Mouse (Mus musculus) limb, embryonic 10.5 days (tissue): ENCODE data around the gene Dnajc4. TPM values are rescaled to one million over a fixed set of nuclear protein-coding genes. Genes with fewer than 3 reads are reported as not detected.

Experiments
- DNase-seq: peaks from one replicate; pipeline ENCODE4 v3.0.0-alpha.2; 2017; ENCODE audit warnings: low spot score
- H3K27ac ChIP-seq: fragments of 300-500 bp; sonication (generic); 2 replicates; pipeline ENCODE4 v1.5.1; 2016; ENCODE audit warnings: mild to moderate bottlenecking
- H3K27me3 ChIP-seq: fragments of 300-500 bp; sonication (generic); 2 replicates; pipeline ENCODE4 v1.6.1; 2016; ENCODE audit warnings: low read depth, mild to moderate bottlenecking; ENCODE audit not compliant: poor library complexity, severe bottlenecking
- H3K36me3 ChIP-seq: fragments of 300-500 bp; sonication (generic); 2 replicates; pipeline ENCODE4 v1.6.1; 2016; ENCODE audit warnings: mild to moderate bottlenecking, moderate library complexity
- H3K4me1 ChIP-seq: fragments of 300-500 bp; sonication (generic); 2 replicates; pipeline ENCODE4 v1.6.1; 2016
- H3K4me3 ChIP-seq: fragments of 300-500 bp; sonication (generic); 2 replicates; pipeline ENCODE4 v1.5.1; 2016; ENCODE audit warnings: mild to moderate bottlenecking, moderate library complexity
- H3K9me3 ChIP-seq: fragments of 300-500 bp; sonication (generic); replicated peaks from 2 replicates; pipeline ENCODE4 v1.6.1; 2016; ENCODE audit warnings: mild to moderate bottlenecking
- WGBS: fragments of 180-500 bp; shearing (Covaris S2); methylation state at CpG from one replicate; pipeline ENCODE4 v1.1.7; 2016; 5-methylcytosine and 5-hydroxymethylcytosine counted together
- polyA plus RNA-seq: library from polyadenylated mRNA; unstranded; fragments of >200 nt; fragmentation: Nextera tagmentation; extraction: Ambion mirVana; gene quantifications from 2 replicates; pipeline ENCODE4 v1.2.1, GENCODE M21; 2016

The Dnajc4 gene
- polyA plus RNA-seq, 1 experiment from 2014 or later = 19.4 TPM

- DNase-seq = no peak
- Histone ChIP-seq H3K36me3 (peaks cover 51% of the 10 kb centered on the region), H3K4me3 (peak overlapping the region; percentile 65), H3K9me3 (no peaks in the 10 kb centered on the region), H3K4me1 (peaks cover 51% of the 10 kb centered on the region), H3K27me3 (no peaks in the 10 kb centered on the region), H3K27ac (0 out of 2 replicates have a peak overlapping the region, but pooled peaks have one; percentile 19)
- WGBS = 54% methylated on average over 3 of the region's 3 CpGs
These were observed 13.8 kb downstream of the Dnajc4 start for GRCm38 (mm10) chr19:6978639-6978974.

- Histone ChIP-seq H3K36me3 (peaks cover 46% of the 10 kb centered on the region), H3K9me3 (no peaks in the 10 kb centered on the region), H3K4me1 (peaks cover 54% of the 10 kb centered on the region), H3K4me3 (peak overlapping the region; percentile 65), H3K27ac (0 out of 2 replicates have a peak overlapping the region, but pooled peaks have one; percentile 19), H3K27me3 (no peaks in the 10 kb centered on the region)
- whole genome bisulfite sequencing = 83% methylated on average over 13 of the region's 13 CpGs
- DNase-seq = no peak
These were observed 14.4 kb downstream of the Dnajc4 start for GRCm38 (mm10) chr19:6977759-6978638.

DNA sequence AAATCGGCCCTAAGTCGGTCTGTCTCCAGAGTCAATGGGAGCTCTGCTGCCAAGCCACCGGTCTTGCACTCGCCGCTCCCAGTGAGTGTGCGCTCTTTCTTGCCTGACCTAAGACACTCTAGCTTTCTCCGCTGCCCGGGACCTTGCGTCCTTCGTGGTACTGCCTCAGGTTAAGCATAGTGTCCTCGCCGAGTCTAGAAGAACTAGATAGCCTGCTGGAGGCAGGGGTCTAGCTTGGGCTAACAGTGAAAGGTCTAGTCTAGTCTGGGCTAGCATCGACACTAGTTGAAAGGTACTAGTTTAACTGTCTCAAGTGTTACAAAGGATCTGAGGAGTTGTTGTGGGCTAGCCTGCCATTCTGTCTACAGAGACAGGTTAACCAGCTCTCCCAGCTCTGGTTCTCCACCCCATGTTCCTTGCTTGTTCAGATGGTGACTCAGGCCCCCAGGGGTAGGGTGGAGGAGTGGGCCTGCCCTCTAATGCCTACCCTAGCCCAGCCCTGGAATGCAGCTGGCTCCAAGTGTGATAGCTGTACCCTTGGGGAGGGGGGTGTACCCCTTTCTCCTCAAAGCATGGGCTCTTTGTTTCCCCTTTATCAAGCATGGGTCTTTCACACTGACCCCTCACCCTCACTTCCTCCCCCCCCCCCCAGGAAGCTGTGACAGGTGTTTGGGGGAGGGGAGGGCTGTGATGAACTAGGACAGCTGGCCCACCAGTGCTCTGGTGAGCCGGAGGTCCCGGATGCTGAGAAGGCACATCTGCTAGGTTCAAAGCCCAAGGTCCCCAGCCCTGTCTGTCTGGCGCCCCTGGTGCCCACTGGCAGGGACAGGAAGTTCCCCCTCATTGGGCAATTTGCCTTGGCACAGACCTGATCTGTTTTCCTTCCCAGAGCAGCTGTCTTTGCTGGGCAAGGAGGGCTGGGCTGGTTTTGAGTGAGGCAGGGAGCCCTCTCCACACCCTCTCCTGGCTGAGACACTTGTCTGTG lies 16.5 kb downstream of the Dnajc4 start, which contains the start of gene Plcb3:
TSS of gene Plcb3 (minus strand) at position 934 of the 985 bp plus-strand sequence.
- H3K4me3 ChIP-seq = peak within 1 kb of the TSS; percentile 83
- peak; percentile 79 for DNase-seq
- H3K9me3 ChIP-seq = no peaks in the 10 kb centered on the region
- H3K27me3 ChIP-seq = 0 out of 2 replicates have a peak, but pooled peaks cover 2% of the 10 kb centered on the region
- WGBS = under 1% methylated on average over 16 of the region's 16 CpGs
- peaks cover 69% of the 10 kb centered on the region for H3K4me1 ChIP-seq
- peaks cover 31% of the 10 kb centered on the region for H3K36me3 ChIP-seq
- peak within 1 kb of the TSS; percentile 93 for H3K27ac ChIP-seq

DNA sequence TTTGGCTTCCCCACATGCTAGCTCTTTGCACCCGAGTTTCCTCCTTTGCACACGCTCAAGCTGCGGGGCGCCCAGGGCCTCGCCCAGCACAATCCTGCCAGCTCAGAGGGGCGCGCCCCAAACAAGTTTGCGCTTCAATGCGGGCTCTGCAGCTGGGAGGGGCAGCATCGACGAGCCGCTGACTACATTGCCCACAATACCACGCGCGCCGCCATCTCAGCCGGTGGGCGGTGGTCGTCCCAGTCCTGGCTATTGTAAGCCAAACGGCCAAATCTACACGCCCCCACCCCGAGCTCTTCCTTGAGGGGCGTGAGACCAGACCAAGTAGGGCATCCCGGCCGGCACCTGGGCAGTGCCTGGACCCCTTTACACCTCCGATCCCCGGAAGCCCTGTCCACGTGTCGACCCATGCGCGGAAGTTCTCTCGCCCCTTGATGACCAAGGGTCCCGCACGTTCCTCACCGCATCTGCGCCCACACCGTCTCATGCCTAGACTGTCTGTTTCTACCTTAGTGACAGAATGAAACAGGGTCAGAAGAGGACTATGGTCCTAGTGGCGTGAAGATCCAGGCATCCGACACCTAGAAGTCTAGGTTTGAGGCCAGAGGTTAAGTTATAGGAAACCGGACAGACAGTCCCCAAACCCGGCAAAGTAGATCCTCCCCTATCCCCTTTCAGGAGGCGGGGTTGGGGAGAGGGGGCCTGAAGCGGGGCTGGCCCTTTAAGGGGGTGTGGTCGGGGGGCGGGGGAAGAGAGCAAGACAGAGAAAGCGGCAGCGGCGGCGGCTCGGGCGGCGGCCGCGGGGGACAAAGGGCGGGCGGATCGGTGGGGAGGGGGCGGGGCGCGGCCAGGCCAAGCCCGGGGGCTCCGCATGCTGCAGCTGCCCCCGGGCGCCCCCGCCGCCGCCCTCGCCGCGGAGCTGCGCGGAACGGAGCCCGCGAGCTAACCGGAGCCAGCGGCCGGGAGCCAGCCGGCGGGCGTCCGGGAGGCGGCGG lies 17.9 kb downstream of the Dnajc4 start, which contains the start of gene Ppp1r14b:
TSS of gene Ppp1r14b (plus strand) at position 758 of the 995 bp plus-strand sequence.
- Histone ChIP-seq H3K4me3 (peak within 1 kb of the TSS; percentile 83), H3K27me3 (peaks cover 3% of the 10 kb centered on the region; the same call in 1 of the 2 replicates), H3K27ac (peak within 1 kb of the TSS; percentile 93), H3K36me3 (peaks cover 31% of the 10 kb centered on the region), H3K4me1 (peaks cover 78% of the 10 kb centered on the region), H3K9me3 (no peaks in the 10 kb centered on the region)
- DNase-seq = peak; percentile 94
- WGBS = 2% methylated on average over 83 of the region's 84 CpGs

DNA sequence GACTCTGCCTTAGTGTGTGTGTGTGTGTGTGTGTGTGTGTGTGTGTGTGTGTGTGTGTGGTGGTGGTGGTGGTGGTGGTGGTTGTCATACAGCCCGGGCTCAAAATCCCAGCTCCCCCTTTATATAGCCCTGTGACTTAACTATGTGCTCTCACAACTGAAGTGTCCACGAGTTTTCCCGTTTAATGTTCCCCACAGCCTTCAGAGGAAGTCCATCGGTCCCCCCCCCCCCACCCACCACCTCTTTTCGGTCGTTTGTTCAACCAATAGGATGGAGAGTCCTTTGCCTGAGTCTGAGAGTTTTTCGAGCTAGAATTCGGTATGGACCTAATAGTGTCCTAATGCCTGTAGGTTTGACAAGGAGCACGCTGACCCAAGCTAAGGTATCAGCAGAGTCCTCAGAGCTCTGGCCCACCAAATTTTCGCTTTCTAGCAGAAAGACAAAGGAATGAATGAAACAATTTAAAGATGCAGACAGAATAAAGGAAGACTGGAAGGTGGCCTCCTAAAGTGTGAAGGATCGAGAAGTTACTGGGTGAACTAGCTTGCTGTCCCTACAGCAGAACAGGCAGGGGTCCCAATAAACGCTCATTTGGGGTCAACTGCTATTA lies 18.7 kb downstream of the Dnajc4 start:
- Histone ChIP-seq H3K36me3 (peaks cover 28% of the 10 kb centered on the region), H3K27me3 (peaks cover 3% of the 10 kb centered on the region; the same call in 1 of the 2 replicates), H3K9me3 (no peaks in the 10 kb centered on the region), H3K27ac (peak overlapping the region; percentile 93), H3K4me1 (peaks cover 78% of the 10 kb centered on the region), H3K4me3 (peak overlapping the region; percentile 83)
- 31% methylated on average over 12 of the region's 12 CpGs for WGBS
- DNase-seq = no peak

- Histone ChIP-seq H3K4me1 (peaks cover 75% of the 10 kb centered on the region), H3K27ac (0 out of 2 replicates have a peak overlapping the region, but pooled peaks have one; percentile 37), H3K9me3 (no peaks in the 10 kb centered on the region), H3K4me3 (no peak overlapping the region; the same call in 1 of the 2 replicates), H3K27me3 (peaks cover 3% of the 10 kb centered on the region; the same call in 1 of the 2 replicates), H3K36me3 (peaks cover 14% of the 10 kb centered on the region)
- DNase-seq = no peak
- WGBS = 86% methylated on average over 13 of the region's 13 CpGs
These were observed 20.0 kb downstream of the Dnajc4 start for GRCm38 (mm10) chr19:6972247-6972917.

DNA sequence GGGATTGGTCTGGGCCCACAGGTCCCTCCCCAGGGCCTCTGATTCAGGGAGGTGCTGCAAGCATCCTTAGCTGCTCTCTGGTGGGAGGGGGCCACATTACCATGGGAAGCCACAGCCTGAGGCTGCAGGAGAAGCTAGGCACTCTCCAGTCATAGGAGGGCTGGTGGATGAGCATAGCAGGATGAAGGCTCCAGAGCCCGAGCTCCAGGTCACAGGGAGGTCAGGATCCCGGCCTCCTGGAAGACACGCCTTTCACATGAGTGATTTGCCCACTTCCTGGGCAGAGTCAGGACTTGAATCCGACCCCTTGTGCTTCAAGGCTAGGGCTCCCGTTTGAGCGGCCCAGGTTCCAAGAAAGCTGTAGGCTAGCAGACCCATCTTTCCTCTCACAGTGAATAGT lies 20.7 kb downstream of the Dnajc4 start:
- peak overlapping the region; percentile 37; the same call in 1 of the 2 replicates for H3K27ac ChIP-seq
- peaks cover 3% of the 10 kb centered on the region; the same call in 1 of the 2 replicates for H3K27me3 ChIP-seq
- 13% methylated on average over 6 of the region's 6 CpGs for WGBS
- peak overlapping the region; percentile 8; the same call in 1 of the 2 replicates for H3K4me3 ChIP-seq
- no peak for DNase-seq
- peaks cover 69% of the 10 kb centered on the region for H3K4me1 ChIP-seq
- no peaks in the 10 kb centered on the region for H3K9me3 ChIP-seq
- H3K36me3 ChIP-seq = peaks cover 8% of the 10 kb centered on the region

DNA sequence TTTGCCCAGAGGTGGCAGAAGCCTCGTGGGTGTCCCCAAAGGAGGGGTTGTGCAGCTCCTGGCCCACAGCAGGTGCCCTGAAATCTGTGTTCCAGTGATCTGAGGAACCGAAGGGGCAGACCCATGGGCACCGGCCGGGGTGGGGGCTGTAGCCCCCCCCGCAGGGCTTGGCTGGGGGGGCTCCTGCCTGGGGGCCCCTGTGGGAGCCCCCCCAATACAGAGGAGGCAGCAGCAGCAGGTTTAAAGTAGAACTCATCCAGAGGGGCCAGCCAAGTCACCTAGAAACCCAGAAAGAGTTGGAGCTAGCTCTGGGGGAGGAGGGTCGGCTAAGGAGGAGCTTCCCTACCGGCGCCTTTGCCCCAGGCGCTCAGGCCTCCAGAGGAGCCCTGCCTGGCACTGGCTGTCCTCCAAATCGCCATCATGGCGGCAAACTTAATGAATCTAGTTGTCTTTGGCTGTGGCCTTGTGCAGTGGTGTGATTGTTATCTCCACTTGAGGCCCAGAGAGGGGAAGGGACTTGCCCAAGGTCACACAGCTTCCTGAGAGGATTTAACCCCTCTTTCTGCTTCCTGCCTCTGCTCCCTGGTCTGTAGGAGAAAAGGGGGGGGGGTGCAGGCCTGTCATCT lies 21.8 kb downstream of the Dnajc4 start:
- H3K27ac ChIP-seq = peak overlapping the region; percentile 87
- H3K9me3 ChIP-seq = no peaks in the 10 kb centered on the region
- peaks cover 10% of the 10 kb centered on the region for H3K36me3 ChIP-seq
- peaks cover 3% of the 10 kb centered on the region; the same call in 1 of the 2 replicates for H3K27me3 ChIP-seq
- 24% methylated on average over 11 of the region's 11 CpGs for WGBS
- H3K4me1 ChIP-seq = peaks cover 59% of the 10 kb centered on the region
- H3K4me3 ChIP-seq = peak overlapping the region; percentile 66
- DNase-seq = no peak

- Histone ChIP-seq H3K4me3 (peak overlapping the region; percentile 66), H3K27ac (peak overlapping the region; percentile 87), H3K36me3 (peaks cover 17% of the 10 kb centered on the region), H3K27me3 (peaks cover 3% of the 10 kb centered on the region; the same call in 1 of the 2 replicates), H3K4me1 (peaks cover 59% of the 10 kb centered on the region), H3K9me3 (no peaks in the 10 kb centered on the region)
- 1% methylated on average over 53 of the region's 55 CpGs for WGBS
- DNase-seq = peak; percentile 86
These were observed 22.5 kb downstream of the Dnajc4 start for GRCm38 (mm10) chr19:6969665-6970381.

DNA sequence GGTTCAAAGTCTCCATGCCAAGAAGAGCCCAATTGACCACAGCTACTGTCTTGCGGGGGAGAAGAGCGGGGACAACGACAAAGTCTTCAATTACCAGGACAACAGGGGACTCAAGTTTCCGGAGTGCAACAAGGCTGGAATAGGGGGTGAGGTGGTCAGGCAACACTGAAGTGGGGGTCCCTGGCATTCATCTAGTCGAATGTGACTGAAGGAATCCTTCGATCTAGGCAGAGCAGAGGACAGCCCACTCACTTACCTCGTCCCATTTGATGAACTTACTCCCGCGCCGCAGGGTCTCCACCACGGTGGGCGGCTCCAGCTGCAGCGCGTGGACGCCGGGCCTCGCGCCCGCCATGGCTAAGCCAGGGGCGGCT lies 23.1 kb downstream of the Dnajc4 start:
- Histone ChIP-seq H3K4me3 (peak overlapping the region; percentile 66), H3K9me3 (no peaks in the 10 kb centered on the region), H3K27me3 (peaks cover 3% of the 10 kb centered on the region; the same call in 1 of the 2 replicates), H3K4me1 (peaks cover 59% of the 10 kb centered on the region), H3K36me3 (peaks cover 23% of the 10 kb centered on the region), H3K27ac (peak overlapping the region; percentile 87)
- WGBS = under 1% methylated on average over 20 of the region's 20 CpGs
- no peak for DNase-seq
